Mouse (Mus musculus) cerebellum, adult 2 months (tissue): ENCODE measurements around the gene Tmem109.

Experiments used
- CTCF ChIP-seq: fragments of 200-500 bp; IDR thresholded peaks from 2 replicates; pipeline ENCODE4 v1.5.1; 2011; ENCODE audit warnings: low read depth, mild to moderate bottlenecking, control low read depth, low read length, moderate library complexity, borderline replicate concordance; ENCODE audit not compliant: insufficient read depth
- POLR2A ChIP-seq: fragments of 200-500 bp; IDR thresholded peaks from 2 replicates; pipeline ENCODE4 v1.6.1; 2011; ENCODE audit warnings: low read length, control low read depth, borderline replicate concordance; ENCODE audit not compliant: insufficient read depth

DNA sequence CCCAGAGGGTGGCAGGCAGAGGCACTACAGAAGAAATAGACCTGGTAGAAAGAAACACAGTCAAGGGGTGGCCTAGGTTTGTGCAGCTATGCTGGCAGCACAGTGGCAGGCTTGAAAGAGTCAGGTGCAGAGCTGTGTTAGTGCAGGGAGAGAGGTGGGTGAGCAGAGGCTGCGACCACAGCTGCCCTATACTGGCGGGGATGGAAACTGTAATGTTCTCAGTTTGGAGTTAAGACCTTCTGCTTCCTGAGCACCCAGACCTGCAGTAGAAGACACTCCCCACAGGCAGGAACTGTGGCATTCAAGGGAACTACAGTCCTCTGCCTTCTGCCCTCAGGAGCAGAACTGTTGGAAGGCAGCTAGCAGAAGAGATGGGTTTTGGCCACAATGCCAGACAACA is 33.1 kb upstream of the Tmem109 start:
- no peak for TF ChIP-seq CTCF
- TF ChIP-seq POLR2A, result no peak
